22 mouse cellular contexts compared by ENCODE assay signal in the genomic region with DNA sequence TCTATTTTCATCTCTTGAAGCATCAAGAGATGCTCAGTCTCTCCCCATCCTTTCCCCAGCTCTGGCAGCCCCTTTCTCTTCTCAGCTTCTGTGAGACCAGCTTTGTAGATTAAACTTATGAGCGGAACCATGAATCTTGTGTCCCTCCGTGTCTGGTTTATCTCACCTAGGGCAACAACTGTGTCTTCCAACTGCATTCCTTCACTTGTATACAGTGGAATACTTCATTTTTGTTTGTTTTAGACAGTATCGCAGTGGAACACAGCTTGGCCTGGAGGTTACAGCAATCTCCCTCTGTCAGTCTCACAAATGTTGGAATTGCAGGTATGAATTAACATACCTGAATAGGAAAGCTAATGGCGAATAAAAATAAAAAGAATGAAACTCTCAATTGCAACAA. TPM values are rescaled to one million over a fixed set of nuclear protein-coding genes. Genes with fewer than 3 reads are reported as not detected.
"Had no signal": no experiment of that assay in that cellular context is flagged by ENCODE, and none has a peak within 500 bp of the region (broad histone marks: within the 10 kb centered on the region; RNA-seq: fewer than 3 reads in every experiment).

No protein-coding gene starts in this region.

- H3K4me3 ChIP-seq: lung, embryonic 15.5 days; midbrain, embryonic 10.5 days; midbrain, embryonic 12.5 days; myocyte; neural tube, embryonic 13.5 days; neural tube, embryonic 15.5 days had no signal

- ATAC-seq: lung, postnatal 0 days; midbrain, embryonic 16.5 days had no signal

- H3K9ac ChIP-seq: lung, embryonic 15.5 days; midbrain, embryonic 12.5 days; neural tube, embryonic 13.5 days; neural tube, embryonic 15.5 days had no signal

- H3K27me3 ChIP-seq: lung, embryonic 15.5 days; midbrain, embryonic 12.5 days; neural tube, embryonic 13.5 days; neural tube, embryonic 15.5 days had no signal

- H3K4me2 ChIP-seq: lung, embryonic 15.5 days; midbrain, embryonic 12.5 days; neural tube, embryonic 13.5 days; neural tube, embryonic 15.5 days had no signal

- H3K27ac ChIP-seq: lung, embryonic 15.5 days; macrophage; midbrain, embryonic 10.5 days; midbrain, embryonic 12.5 days; neural tube, embryonic 13.5 days; neural tube, embryonic 15.5 days had no signal

- H3K36me3 ChIP-seq: lung, embryonic 15.5 days; midbrain, embryonic 10.5 days; midbrain, embryonic 12.5 days; neural tube, embryonic 13.5 days; neural tube, embryonic 15.5 days had no signal

- DNase-seq: lung, adult 2 months; lung, postnatal 14 days; lung, postnatal 36 days; midbrain, embryonic 14.5 days; retina, postnatal 1 day; right cerebral cortex, adult 18-20 months; right cerebral cortex, postnatal 25 days; right cerebral cortex, postnatal 4 days; spleen, adult 18-20 months; thymus, adult 18-20 months; thymus, postnatal 14 days; thymus, postnatal 36 days had no signal

- H3K9me3 ChIP-seq: lung, embryonic 15.5 days; midbrain, embryonic 10.5 days; midbrain, embryonic 12.5 days; neural tube, embryonic 13.5 days; neural tube, embryonic 15.5 days had no signal

- H3K4me1 ChIP-seq: lung, embryonic 15.5 days; midbrain, embryonic 10.5 days; midbrain, embryonic 12.5 days; neural tube, embryonic 13.5 days; neural tube, embryonic 15.5 days had no signal

RNA-seq across cellular contexts. Expression of gene Lum, which starts 26.7 kb away (rescaled TPM):
- total RNA-seq: megakaryocyte-erythroid progenitor cell, adult 5-6 weeks had no signal
- polyA plus RNA-seq: macrophage, myocyte had no signal

RNA-seq across cellular contexts. Expression of gene Dcn, which starts 58.8 kb away (rescaled TPM):
- total RNA-seq: megakaryocyte-erythroid progenitor cell, adult 5-6 weeks had no signal
